Comparison of ENCODE assay signal across 12 mouse cellular contexts in genomic region chr13:20139060-20139459, GRCm38 (mm10). TPM values are rescaled to one million over a fixed set of nuclear protein-coding genes. Genes with fewer than 3 reads are reported as not detected.
DNase-seq lines count a peak whose midpoint lies in the region; ATAC-seq and TF ChIP-seq lines count a peak whose summit lies in the region.
"Had no signal": no experiment of that assay in that cellular context is flagged by ENCODE, and none has a peak within 500 bp of the region (broad histone marks: within the 10 kb centered on the region; RNA-seq: fewer than 3 reads in every experiment).

No protein-coding gene starts in this region.

- 38% methylated on average over 6 of the region's 6 CpGs for WGBS in hindbrain, embryonic 15.5 days
- 71% methylated on average over 6 of the region's 6 CpGs for WGBS in hindbrain, embryonic 10.5 days
- 38% methylated on average over 6 of the region's 6 CpGs for WGBS in lung, embryonic 16.5 days
- 45% methylated on average over 6 of the region's 6 CpGs for WGBS in forebrain, embryonic 16.5 days
- 30% methylated on average over 6 of the region's 6 CpGs for WGBS in hindbrain, postnatal 0 days

- H3K9ac ChIP-seq in hindbrain, embryonic 15.5 days: no peak overlapping the region
- H3K9ac ChIP-seq in lung, embryonic 16.5 days (ENCODE audit: low read length): no peak overlapping the region
- H3K9ac ChIP-seq in forebrain, embryonic 16.5 days (replicated peaks; ENCODE audit: low read depth, low read length): no peak overlapping the region
- no peak overlapping the region for H3K9ac ChIP-seq in hindbrain, postnatal 0 days (replicated peaks; ENCODE audit: low read length)

- no peaks in the 10 kb centered on the region for H3K36me3 ChIP-seq in hindbrain, embryonic 15.5 days
- no peaks in the 10 kb centered on the region for H3K36me3 ChIP-seq in hindbrain, embryonic 10.5 days
- no peaks in the 10 kb centered on the region for H3K36me3 ChIP-seq in lung, embryonic 16.5 days (ENCODE audit: control insufficient read depth, insufficient read depth, low read length)
- H3K36me3 ChIP-seq in forebrain, embryonic 16.5 days (ENCODE audit: control insufficient read depth, insufficient read depth): no peaks in the 10 kb centered on the region
- H3K36me3 ChIP-seq in hindbrain, postnatal 0 days (ENCODE audit: insufficient read depth, low read length): no peaks in the 10 kb centered on the region
- H3K36me3 ChIP-seq: G1E had no signal

- no peak overlapping the region for H3K4me3 ChIP-seq in hindbrain, embryonic 15.5 days
- no peak overlapping the region for H3K4me3 ChIP-seq in hindbrain, embryonic 10.5 days
- H3K4me3 ChIP-seq in lung, embryonic 16.5 days (ENCODE audit: low read length): no peak overlapping the region
- no peak overlapping the region for H3K4me3 ChIP-seq in forebrain, embryonic 16.5 days (replicated peaks; ENCODE audit: low read length)
- no peak overlapping the region for H3K4me3 ChIP-seq in hindbrain, postnatal 0 days (ENCODE audit: low read length)

- peaks cover 7% of the 10 kb centered on the region for H3K4me1 ChIP-seq in hindbrain, embryonic 15.5 days (replicated peaks)
- H3K4me1 ChIP-seq in hindbrain, embryonic 10.5 days (replicated peaks): peaks cover 26% of the 10 kb centered on the region
- H3K4me1 ChIP-seq in lung, embryonic 16.5 days (replicated peaks; ENCODE audit: control insufficient read depth, insufficient read depth, low read length): peaks cover 26% of the 10 kb centered on the region
- peaks cover 7% of the 10 kb centered on the region for H3K4me1 ChIP-seq in forebrain, embryonic 16.5 days (replicated peaks; ENCODE audit: control insufficient read depth, insufficient read depth, low read length)
- peaks cover 6% of the 10 kb centered on the region for H3K4me1 ChIP-seq in hindbrain, postnatal 0 days (ENCODE audit: insufficient read depth, low read length)

- no peaks in the 10 kb centered on the region for H3K9me3 ChIP-seq in hindbrain, embryonic 15.5 days
- H3K9me3 ChIP-seq in hindbrain, embryonic 10.5 days: no peaks in the 10 kb centered on the region
- H3K9me3 ChIP-seq in lung, embryonic 16.5 days (ENCODE audit: control insufficient read depth, low read length): no peaks in the 10 kb centered on the region
- no peaks in the 10 kb centered on the region for H3K9me3 ChIP-seq in forebrain, embryonic 16.5 days (ENCODE audit: control insufficient read depth, low read length)
- no peaks in the 10 kb centered on the region for H3K9me3 ChIP-seq in hindbrain, postnatal 0 days (ENCODE audit: low read length)
- H3K9me3 ChIP-seq: G1E had no signal

- TF ChIP-seq CTCF in hindbrain, postnatal 0 days (IDR thresholded peaks at IDR 0.05; ENCODE audit: low read depth): no peak

- H3K27me3 ChIP-seq in hindbrain, embryonic 15.5 days: no peaks in the 10 kb centered on the region
- H3K27me3 ChIP-seq in hindbrain, embryonic 10.5 days (ENCODE audit: insufficient read depth, poor library complexity, severe bottlenecking): no peaks in the 10 kb centered on the region
- no peaks in the 10 kb centered on the region for H3K27me3 ChIP-seq in lung, embryonic 16.5 days (ENCODE audit: control insufficient read depth, insufficient read depth, low read depth, low read length)
- 0 out of 2 replicates have a peak, but pooled peaks cover 3% of the 10 kb centered on the region for H3K27me3 ChIP-seq in forebrain, embryonic 16.5 days (replicated peaks; ENCODE audit: control insufficient read depth, insufficient read depth, low read length)
- H3K27me3 ChIP-seq in hindbrain, postnatal 0 days (ENCODE audit: insufficient read depth, low read length): no peaks in the 10 kb centered on the region

- no peak overlapping the region for H3K4me2 ChIP-seq in hindbrain, embryonic 15.5 days
- no peak overlapping the region for H3K4me2 ChIP-seq in lung, embryonic 16.5 days (ENCODE audit: low read depth, low read length)
- H3K4me2 ChIP-seq in forebrain, embryonic 16.5 days (ENCODE audit: low read length): no peak overlapping the region
- no peak overlapping the region for H3K4me2 ChIP-seq in hindbrain, postnatal 0 days (ENCODE audit: low read depth, low read length)

- 0 out of 2 replicates have a peak, but pooled peaks have one; percentile 50 for ATAC-seq in hindbrain, embryonic 15.5 days (ENCODE audit: low FRiP score, low read depth)
- ATAC-seq in lung, embryonic 16.5 days (ENCODE audit: low read depth): peak; percentile 21; the same call in 1 of the 2 replicates
- peak; percentile 85 for ATAC-seq in forebrain, embryonic 16.5 days
- peak; percentile 61 for ATAC-seq in hindbrain, postnatal 0 days

- no peak overlapping the region for H3K27ac ChIP-seq in hindbrain, embryonic 15.5 days (replicated peaks)
- H3K27ac ChIP-seq in hindbrain, embryonic 10.5 days: no peak overlapping the region
- H3K27ac ChIP-seq in lung, embryonic 16.5 days (ENCODE audit: low read length): 0 out of 2 replicates have a peak overlapping the region, but pooled peaks have one; percentile 34
- H3K27ac ChIP-seq in forebrain, embryonic 16.5 days (ENCODE audit: low read length): no peak overlapping the region
- H3K27ac ChIP-seq in hindbrain, postnatal 0 days: no peak overlapping the region

- DNase-seq in hindbrain, embryonic 10.5 days (ENCODE audit: low spot score): no peak
- no peak for DNase-seq in lung, postnatal 14 days
- peak; percentile 29 for DNase-seq in hindbrain, postnatal 0 days (ENCODE audit: low spot score)
- DNase-seq in adrenal gland, adult (ENCODE audit: inconsistent age in 2 of 2, low spot score in 1 of 2): no peak
- DNase-seq: gastrocnemius, postnatal 14 days; kidney, adult 8-10 months; retina, postnatal 1 day; thymus, postnatal 4 days had no signal

RNA-seq across cellular contexts. Expression of gene Elmo1, which starts 48.7 kb away (rescaled TPM):
- polyA plus RNA-seq in hindbrain, embryonic 15.5 days (2015; fragmentation: Nextera tagmentation; extraction: Ambion mirVana): 39.7 and 47.9 TPM in 2 replicates
- polyA plus RNA-seq in hindbrain, embryonic 10.5 days (2016; fragmentation: Nextera tagmentation; extraction: Ambion mirVana): 12.5 and 19.2 TPM in 2 replicates
- 43.9 and 44.3 TPM in 2 replicates for polyA plus RNA-seq in lung, embryonic 16.5 days (2015; fragmentation: Nextera tagmentation; extraction: Ambion mirVana)
- polyA plus RNA-seq in forebrain, embryonic 16.5 days (2015; fragmentation: Nextera tagmentation; extraction: Ambion mirVana): 37.6 and 42.4 TPM in 2 replicates
- total RNA-seq in hindbrain, postnatal 0 days (2014; rRNA removed): 31.1 and 35.8 TPM in 2 replicates
- 37.4 and 37.5 TPM in 2 replicates for polyA plus RNA-seq in hindbrain, postnatal 0 days (2015; fragmentation: Nextera tagmentation; extraction: Ambion mirVana)
- polyA plus RNA-seq: G1E had no signal

Comparison
In these comparisons a context has a peak if more than half of its experiments do, and no peak if none do; other contexts are left out.
1. ATAC-seq: peak in every context shown above with its lines; median percentile 85 in forebrain, embryonic 16.5 days; 61 in hindbrain, postnatal 0 days; 50 in hindbrain, embryonic 15.5 days; 21 in lung, embryonic 16.5 days.